Mouse (Mus musculus): ENCODE results near the gene Irf3.
A peak's percentile ranks its signal among the peaks of the same experiment; 100 is the strongest.

Irf3 gene

DNA sequence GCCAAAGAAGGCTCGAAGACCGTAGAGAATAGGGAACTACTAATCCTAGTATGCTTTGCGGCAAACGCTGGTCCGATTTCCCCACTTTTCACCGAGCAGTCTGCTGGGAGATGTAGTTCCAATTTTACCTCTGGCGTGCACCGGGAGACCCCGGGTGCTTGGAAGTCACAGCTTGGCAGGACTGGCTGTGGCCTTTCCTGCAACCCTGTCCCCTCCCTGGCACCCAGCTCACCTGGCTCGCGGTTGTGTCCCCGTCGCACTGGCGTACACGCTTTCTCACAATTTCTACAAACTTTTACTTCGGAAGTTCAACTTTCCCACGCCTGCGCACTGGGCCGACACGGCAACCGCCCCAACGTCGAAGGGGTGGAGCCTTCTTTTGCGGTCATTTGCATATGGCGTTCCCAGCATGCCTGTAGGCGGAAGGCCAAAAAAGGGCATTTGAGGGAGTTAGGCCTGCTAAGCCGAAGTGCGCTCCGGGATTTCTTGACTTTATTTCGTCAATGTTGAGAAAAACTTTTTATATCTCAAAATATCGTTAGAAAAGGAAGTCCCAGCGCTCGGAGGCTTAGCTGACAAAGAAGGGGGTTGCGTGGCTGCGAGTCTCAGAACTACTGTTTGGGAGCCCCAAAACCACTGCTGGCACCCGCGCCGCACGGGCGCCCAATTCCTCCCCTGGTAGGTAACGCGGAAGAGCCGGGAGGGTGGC is at the start of gene Irf3:
Gene Irf3, plus strand, starts transcription at position 418 of the 709 bp plus-strand sequence.
- DNase-seq (ENCODE audit: extremely low spot score, low spot score), result peak; percentile 95

DNA sequence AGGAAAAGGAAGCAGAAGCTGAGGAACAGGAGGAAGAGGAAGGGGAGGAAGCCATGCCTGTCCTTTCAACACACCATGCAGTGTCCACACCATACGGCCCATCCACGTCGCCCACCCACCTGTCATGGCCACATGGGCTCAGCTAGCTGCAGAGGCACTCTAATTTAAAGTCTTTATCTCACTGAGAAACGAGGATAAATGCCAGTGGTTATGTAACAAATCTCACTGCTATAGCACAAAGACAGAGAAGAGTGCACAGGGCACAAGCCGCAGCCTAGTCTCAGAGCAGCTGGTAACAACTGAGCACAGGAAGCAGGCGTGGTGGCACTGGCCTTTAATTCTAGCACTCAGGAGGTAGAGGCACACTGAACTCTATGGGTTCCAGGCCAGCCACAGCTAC is 47.5 kb upstream of the Irf3 start:
- DNase-seq (ENCODE audit: extremely low spot score, low spot score), result no peak

DNA sequence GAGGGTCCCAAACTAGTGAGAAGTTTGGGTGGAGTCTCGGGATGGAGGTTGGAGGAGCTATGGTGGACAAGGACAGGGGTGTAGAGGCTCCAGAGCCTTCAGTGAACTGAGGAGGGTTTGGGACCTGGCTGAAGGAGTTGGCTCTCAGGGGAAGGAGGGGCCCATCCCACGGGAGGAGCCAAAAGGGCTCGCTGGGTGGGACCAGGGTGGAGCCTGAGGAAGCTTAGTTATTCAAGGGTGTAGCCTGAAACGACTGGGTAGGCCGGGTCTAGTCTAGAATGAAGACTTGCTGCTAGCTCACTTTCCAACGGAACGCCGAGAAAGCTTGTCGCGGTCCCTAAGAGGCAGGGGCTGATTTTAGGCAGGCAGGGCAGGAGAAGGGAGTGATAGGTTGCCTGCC is 45.5 kb upstream of the Irf3 start:
- peak; percentile 49 for DNase-seq (ENCODE audit: extremely low spot score, low spot score)

DNA sequence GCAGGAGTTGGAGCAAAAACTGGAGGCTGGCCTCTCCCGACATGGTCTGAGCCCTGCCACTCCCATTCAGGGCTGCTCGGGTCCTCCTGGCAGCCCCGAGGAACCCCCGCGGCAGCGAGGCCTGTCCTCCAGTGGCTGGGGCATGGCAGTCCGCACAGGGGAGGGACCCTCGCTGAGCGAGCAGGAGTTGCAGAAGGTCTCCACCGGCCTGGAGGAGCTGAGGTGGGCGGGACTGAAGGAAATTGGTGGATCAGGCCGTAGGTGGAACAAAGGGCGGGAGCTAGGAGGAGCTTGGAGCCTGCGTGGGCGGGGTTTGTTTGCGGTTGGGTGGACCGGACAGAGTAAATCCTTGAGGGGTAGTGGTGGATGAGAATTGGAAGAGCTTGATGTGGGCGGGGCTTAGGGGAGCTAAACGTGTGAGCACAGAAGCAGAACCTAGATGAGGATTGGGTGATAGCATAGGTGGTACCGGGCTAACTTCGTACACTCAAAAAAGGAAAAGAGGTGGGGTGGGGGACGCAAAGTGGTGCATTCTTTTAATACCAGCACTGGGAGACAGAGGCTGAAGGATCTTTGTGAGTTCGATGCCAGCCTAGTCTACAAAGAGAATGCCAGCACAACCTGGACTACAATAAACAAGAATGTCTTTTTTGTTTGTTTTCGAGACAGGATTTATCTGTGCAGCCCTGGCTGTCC is 44.7 kb upstream of the Irf3 start:
- peak; percentile 87 for DNase-seq (ENCODE audit: extremely low spot score, low spot score)

DNA sequence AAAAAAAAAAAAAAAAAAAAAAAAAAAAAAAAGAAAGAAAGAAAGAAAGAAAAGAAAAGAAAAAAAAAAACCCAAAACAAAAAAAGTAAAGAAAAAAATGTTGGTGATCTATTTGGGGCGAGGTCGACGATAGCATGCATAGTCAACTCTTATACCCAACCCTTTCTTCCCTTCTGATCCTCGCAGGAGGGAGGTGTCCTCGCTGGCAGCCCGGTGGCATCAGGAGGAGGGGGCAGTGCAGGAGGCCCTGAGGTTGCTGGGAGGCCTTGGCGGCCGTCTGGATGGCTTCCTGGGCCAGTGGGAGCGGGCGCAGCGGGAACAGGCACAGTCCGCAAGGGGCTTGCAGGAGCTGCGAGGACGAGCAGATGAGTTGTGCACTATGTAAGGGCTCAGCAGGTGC is 43.9 kb upstream of the Irf3 start:
- no peak for DNase-seq (ENCODE audit: extremely low spot score, low spot score)

DNA sequence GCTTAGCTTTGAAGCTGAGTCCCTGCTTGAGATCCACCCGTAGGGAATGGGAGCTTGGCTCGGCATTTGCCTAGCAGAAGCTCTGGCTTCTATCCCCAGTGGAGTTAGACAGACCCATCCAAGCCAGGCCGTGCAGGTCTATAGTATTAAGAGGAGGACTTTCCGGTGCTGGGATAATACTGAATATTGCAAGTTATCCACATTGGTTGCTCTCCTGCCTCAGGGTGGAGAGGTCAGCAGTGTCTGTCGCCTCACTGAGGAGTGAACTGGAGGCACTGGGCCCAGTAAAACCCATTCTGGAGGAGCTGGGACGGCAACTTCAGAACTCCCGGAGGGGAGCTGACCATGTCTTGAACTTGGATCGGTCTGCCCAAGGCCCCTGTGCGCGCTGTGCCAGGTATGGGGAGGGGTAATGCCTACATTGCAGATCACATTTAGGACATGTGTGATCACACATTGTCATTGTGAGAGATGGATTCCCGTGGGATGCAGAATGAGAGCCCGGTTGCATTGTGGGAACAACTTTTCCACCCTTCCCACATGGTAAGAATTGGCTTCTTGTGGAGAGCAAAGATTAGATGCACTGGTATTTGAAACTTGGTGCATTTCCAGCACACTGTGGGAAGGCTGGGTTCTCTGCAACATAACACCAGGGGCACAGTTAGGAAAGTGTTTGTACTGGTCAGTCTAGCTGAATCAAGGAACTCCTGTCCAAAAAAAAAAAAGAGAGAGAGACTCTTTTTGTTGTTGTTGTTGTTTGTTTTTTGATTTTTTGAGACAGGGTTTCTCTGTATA is 43.2 kb upstream of the Irf3 start:
- no peak for DNase-seq (ENCODE audit: extremely low spot score, low spot score)

DNA sequence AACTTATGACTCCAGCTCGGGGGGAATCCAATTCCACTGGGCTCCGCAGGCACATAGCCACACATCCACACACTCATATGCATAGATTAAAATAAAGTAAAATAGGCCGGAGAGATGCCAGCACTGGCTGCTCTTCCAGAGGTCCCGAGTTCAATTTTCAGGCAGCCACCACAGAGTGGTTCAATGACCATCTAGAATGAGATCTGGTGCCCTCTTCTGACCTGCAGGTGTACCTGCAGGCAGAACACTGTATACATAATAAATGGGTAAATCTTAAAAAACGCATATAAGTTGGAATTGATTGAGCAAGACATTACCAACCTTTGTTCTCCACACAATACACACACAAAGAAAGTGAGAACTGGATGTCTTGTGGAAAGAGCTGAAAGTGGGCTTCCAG is 41.8 kb upstream of the Irf3 start:
- no peak for DNase-seq (ENCODE audit: extremely low spot score, low spot score)

DNA sequence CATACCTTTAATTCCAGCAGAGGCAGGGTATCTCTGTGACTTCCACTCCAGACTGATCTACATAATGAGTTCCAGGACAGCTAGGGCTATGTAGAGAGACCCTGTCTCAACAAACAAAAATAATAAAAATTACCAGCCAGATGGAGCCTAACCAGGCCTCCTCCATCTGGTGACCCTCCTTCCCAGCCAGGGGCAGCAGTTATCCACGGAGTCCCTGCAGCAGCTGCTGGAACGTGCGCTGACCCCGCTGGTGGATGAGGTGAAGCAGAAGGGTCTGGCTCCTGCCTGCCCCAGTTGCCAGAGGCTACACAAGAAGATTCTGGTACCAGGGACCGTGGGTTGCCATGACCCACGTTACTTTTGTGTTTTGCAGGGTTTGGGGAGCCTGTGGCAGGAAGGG is 41.2 kb upstream of the Irf3 start:
- DNase-seq (ENCODE audit: extremely low spot score, low spot score), result no peak

DNA sequence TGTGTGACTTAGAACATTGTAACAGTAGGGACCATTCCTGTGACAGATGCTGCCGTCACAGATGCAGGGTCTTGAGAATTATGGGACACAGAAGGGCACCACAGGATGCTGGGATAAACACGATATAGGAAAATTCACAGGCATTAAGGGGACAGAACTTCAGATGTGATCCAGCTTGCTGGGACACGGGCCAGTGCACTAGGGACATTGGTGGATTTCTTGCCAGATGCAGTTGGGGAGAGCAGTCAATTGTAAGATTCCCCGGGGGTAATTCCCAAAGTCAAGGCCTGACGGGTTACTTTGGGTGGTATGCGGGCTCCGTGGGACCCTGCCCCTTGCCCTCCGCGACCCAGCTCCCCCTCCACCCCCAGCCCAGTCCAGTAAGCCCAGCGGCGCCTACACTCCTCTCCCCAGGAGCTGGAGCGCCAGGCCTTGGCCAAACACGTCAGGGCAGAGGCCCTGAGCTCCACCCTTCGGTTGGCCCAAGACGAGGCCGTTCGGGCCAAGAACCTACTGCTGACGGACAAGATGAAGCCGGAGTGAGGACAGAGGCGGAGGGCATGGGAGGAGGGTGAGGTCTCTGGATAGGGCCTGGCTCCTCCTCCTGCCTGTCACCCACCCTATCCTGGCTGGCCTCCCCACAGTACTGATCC is 40.1 kb upstream of the Irf3 start:
- DNase-seq (ENCODE audit: extremely low spot score, low spot score), result no peak

DNA sequence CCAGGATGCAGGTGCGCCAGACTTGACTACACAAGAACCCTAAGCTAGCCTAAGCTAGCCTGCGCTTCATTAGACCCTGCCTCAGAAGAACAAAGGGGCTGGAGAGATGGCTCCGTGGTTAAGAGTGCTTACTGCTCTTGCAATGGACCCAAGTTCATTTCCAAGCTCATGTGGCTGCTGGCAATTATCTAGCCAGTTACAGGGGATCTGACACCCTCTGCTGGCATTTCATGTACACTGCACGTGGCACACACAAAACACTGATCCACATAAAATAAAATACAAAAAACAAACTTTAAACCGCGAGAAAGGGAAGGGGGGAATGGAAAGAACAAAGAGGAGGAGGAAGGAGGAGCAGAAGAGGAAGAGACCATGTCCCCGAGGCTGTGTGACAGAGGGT is 39.2 kb upstream of the Irf3 start:
- no peak for DNase-seq (ENCODE audit: extremely low spot score, low spot score)

DNA sequence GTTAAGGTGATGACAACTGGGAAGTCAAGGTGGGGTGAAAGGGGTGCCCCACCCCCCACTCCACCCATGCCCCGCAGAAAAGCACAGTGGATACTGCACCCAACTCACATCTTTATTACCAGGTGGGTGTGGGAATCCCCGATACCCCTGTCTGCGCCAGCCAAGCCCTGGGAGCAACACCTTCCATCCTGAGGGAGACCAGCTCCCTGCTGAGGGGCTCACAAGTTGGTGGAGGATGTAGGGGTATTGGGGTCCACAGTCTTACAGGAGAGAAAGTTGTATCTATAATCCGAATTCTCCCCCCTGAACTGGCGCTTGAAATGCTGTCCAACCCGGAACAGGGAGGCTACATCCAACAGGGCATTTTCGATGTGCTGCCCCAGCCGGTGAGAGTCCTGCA is 38.2 kb upstream of the Irf3 start:
- no peak for DNase-seq (ENCODE audit: extremely low spot score, low spot score)

DNA sequence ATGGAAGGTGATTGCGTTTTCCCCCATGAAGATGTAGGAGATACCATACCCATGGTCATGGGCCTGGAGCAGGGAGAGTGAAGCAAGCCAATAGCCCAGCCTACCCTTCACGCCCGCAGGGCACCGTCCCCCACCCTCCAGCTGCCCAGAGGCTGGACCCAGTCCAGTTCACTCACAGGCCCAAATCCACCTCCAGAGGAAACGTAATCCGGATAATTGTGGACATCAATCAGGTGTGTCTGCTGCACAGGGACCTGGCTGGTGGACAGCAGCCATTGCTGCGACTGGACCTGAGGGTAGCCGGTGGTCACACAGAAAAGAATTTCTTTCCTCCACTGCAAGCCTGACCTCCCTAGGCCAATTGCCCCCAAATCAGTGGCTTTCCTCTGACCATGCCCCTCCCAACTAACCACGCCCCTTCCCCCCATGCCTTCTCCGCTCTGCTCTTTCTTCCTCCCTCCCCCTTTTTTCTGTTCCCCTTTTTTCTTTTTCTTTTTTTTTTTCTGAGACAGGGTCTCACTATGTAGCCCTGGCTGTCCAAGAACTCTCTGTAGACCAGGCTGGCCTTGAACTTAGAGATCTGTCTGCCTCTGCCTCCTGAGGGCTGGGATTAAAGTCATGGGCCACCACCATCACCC is 37.5 kb upstream of the Irf3 start:
- no peak for DNase-seq (ENCODE audit: extremely low spot score, low spot score)

DNA sequence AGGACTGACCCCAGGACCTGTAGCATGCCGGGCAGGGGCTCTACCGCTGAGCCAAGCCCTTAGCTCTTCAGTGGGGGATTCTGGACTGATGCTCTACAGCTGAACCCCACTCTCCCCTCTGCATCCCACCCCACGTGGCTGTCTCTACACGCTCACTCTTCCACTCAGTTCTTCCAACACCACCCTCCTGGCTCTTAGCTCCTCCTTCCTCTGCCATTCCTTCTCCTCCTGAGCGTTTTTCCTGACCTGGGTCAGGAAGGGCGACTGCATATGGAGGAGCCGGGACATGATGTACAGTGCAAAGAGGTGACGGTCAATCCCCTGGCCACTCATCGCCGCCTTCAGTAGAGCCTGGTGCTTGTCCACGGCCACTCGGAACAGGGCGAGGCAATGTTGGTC is 36.9 kb upstream of the Irf3 start:
- DNase-seq (ENCODE audit: extremely low spot score, low spot score), result no peak

DNA sequence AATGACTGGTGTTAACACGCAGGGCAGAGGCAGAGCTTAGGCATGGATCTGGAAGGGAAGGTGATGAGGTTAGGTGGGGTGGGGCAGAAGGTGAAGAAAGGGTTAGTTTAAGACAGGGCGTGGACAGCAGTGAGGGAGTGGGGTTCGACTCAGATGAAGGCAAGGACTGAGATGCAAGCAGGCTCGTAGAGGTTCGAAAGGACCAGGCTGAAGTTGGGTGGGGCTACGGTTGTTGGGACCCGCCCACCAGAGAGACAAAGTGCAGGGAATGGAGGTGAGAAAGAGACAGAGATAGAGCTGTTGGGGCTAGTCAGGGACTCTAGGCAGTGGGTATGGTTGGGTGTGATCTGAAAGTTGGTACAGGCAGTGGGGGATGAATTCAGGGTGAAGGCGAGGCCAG is 35.1 kb upstream of the Irf3 start:
- no peak for DNase-seq (ENCODE audit: extremely low spot score, low spot score)

DNA sequence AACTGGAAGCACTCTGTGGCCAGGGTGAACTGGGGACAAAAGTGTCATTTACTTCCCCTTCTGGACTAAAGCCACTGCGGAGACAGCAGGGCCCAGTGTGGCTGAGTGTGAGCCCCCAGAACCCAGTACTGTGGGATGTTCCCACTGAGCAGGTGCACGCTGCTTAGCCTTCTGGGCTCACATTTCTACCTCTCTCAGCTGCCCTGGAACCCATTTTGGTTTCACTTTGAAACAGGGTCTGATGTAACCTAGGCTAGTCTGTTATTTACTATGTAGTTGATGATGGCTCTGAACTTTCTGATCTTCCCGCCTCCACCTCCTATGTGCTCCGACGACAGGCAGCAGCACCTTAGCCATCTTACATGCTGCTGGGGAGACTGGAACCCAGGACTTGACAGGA is 34.6 kb upstream of the Irf3 start:
- DNase-seq (ENCODE audit: extremely low spot score, low spot score), result no peak

DNA sequence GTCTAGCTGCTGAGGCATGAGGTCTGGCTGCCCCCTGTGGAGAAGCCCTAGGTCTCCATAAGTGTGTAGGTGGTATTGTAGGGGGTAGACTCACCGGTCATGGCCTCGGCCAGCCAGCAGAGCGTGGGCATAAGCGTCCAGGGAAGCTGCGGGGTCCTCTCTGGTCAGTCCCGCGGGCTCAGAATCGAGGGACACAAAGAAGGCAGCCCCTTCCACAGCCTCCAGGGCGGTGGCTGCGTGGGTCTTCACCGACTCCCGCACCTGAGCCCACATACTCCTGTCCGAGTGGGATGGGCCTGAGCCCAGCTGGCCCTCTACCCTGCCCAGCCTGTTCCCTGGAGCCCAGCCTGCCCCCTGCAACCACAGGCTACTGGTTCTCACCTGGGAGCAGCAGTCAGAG is 32.5 kb upstream of the Irf3 start:
- DNase-seq (ENCODE audit: extremely low spot score, low spot score), result no peak

DNA sequence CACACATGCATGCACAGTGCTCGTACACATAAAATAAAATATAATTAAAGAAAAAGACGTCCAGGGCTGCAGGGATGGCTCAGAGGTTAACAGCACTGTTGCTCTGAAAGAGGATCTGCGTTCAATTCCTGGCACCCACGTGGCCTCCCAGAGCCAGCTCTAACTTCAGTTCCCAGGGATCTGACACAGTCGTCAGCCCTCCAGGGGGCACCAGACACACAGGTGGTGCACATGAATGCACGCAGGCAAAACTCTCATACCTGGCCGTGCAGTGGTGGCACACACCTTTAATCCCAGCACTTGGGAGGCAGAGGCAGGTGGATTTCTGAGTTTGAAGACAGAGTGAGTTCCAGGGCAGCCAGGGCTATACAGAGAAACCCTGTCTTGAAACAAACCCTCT is 31.5 kb upstream of the Irf3 start:
- DNase-seq (ENCODE audit: extremely low spot score, low spot score), result no peak

DNA sequence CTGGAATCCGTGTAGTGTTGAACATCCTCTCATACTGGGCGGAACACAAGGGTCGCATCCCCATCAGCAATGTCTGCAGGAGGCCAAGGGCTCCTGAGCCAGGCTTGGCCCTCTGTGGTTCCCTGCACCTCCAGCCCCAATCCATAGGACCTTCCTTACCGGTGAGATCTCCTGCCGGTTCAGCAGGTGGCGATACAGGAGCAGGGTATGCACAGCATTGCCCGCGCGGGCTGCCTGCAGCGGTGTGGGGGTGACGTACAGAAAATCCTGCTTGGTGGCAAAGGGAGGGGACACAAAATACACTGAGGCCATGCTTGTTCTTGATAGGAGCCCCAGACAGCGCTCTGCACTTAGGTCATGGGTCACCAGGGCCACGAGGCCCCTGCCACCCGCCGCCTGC is 30.8 kb upstream of the Irf3 start:
- DNase-seq (ENCODE audit: extremely low spot score, low spot score), result no peak

DNA sequence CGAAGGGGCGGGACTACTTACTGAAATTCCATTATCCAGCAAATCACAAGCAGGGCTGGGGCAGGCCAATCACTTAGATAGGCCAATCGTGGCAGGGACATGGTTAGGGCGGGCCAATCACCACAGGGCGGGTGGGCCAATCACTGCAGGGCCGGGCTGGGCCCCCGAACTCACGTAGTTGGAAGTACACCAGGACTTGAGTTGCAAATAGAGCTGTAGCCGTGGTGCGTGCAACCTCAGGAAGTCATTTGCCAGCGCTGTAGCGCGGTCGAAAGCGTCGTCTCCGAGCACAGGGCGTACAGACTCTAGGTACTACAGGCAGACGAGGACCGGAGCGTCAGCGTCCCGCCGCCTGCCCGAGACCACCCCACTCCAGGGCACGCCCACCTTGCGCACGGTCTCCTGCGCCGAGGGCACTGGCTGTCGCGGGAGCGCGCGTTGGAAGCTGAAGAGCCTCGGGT is 27.2 kb upstream of the Irf3 start:
- peak; percentile 91 for DNase-seq (ENCODE audit: extremely low spot score, low spot score)

DNA sequence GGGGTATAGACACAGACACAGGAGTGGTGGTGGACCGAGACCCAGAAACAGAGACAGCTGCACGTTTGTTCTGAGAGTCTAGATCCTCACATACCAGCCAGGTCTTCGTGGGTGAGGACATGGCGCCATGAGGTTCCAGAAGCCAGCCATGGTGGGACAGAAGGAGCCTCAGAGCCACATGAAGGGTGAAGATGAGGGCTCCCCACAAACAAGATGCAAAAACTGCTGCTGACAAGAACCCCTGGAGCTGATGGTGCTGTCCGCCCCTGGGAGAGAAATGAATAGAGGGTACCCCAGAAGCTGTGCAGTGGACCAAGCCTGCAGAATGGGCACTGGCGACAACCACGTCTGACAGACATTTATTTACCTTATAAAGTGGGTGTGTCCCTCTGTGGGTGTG is 26.3 kb upstream of the Irf3 start:
- DNase-seq (ENCODE audit: extremely low spot score, low spot score), result no peak

DNA sequence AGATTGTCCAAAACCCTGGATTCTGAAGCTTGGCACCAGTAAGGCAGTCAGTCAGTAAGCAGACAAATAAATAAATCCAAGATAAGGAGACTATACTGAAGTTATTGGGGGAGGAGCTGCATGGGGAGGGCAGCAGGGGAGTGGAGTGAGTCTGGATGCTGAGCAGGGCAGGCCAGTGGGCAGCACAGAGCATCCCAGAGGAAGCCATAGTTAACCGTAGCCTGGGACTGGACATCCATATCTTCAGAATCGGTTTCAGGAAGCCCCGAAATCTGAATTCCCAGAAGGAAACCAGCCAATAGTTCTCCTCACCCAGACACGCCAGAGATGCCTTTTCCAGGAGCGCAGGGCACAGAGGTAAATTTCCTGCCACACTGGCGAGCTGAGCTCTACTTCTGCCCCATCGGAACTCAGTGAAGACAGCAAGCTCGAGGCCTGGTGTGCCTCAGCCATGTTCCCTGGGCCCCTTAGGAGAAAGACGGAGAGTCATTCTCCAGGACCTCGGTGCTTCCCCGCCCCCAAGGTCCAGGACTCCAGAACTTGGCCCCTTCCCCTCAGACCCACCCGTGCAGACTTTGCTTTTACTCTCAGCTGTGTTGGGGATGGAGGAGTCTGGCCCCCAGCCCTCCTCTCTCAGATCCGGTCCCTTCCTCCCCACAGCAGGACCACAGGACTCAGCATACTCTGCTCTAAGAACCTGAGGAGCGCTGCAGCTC is 23.9 kb upstream of the Irf3 start:
- DNase-seq (ENCODE audit: extremely low spot score, low spot score), result no peak
